Mouse (Mus musculus): Measurements from ENCODE around the gene Napsa. TPM values are rescaled to one million over a fixed set of nuclear protein-coding genes. Genes with fewer than 3 reads are reported as not detected.

Napsa gene
- polyA plus RNA-seq, 1 experiment, result 4,402 TPM

- DNase-seq, result no peak
- Histone ChIP-seq H3K4me1 (ENCODE audit: control insufficient read depth, insufficient read depth, low read length) (peaks cover 9% of the 10 kb centered on the region; the same call in 1 of the 2 replicates), H3K27me3 (replicated peaks; ENCODE audit: control insufficient read depth, insufficient read depth, low read length) (no peaks in the 10 kb centered on the region), H3K27ac (ENCODE audit: insufficient read depth, low read depth, low read length) (no peak overlapping the region), H3K36me3 (ENCODE audit: control insufficient read depth, insufficient read depth, low read length) (peaks cover 6% of the 10 kb centered on the region), H3K4me3 (ENCODE audit: insufficient read depth, low read depth, low read length) (no peak overlapping the region)
- 92% methylated on average over 12 of the region's 12 CpGs for WGBS
- TF ChIP-seq POLR2A (IDR thresholded peaks at IDR 0.05; ENCODE audit: low read depth, low read length) (no peak), CTCF (conservative IDR thresholded peaks at IDR 0.05; ENCODE audit: insufficient read depth, insufficient read length, low read depth, low read length) (no peak)
These were observed 21.8 kb upstream of the Napsa start for GRCm38 (mm10) chr7:44550409-44550678.

- H3K27ac ChIP-seq (ENCODE audit: insufficient read depth, low read depth, low read length), result no peak overlapping the region
- TF ChIP-seq POLR2A (IDR thresholded peaks at IDR 0.05; ENCODE audit: low read depth, low read length) (no peak), CTCF (conservative IDR thresholded peaks at IDR 0.05; ENCODE audit: insufficient read depth, insufficient read length, low read depth, low read length) (no peak)
- H3K4me1 ChIP-seq (ENCODE audit: control insufficient read depth, insufficient read depth, low read length), result peaks cover 9% of the 10 kb centered on the region; the same call in 1 of the 2 replicates
- peaks cover 6% of the 10 kb centered on the region for H3K36me3 ChIP-seq (ENCODE audit: control insufficient read depth, insufficient read depth, low read length)
- no peak for DNase-seq
- WGBS, result 92% methylated on average over 21 of the region's 21 CpGs
- no peak overlapping the region for H3K4me3 ChIP-seq (ENCODE audit: insufficient read depth, low read depth, low read length)
- H3K27me3 ChIP-seq (replicated peaks; ENCODE audit: control insufficient read depth, insufficient read depth, low read length), result no peaks in the 10 kb centered on the region
These were observed 20.9 kb upstream of the Napsa start for GRCm38 (mm10) chr7:44551301-44551700.

- Histone ChIP-seq H3K4me1 (ENCODE audit: control insufficient read depth, insufficient read depth, low read length) (peaks cover 9% of the 10 kb centered on the region; the same call in 1 of the 2 replicates), H3K4me3 (ENCODE audit: insufficient read depth, low read depth, low read length) (no peak overlapping the region), H3K27me3 (replicated peaks; ENCODE audit: control insufficient read depth, insufficient read depth, low read length) (no peaks in the 10 kb centered on the region), H3K36me3 (ENCODE audit: control insufficient read depth, insufficient read depth, low read length) (peaks cover 6% of the 10 kb centered on the region), H3K27ac (ENCODE audit: insufficient read depth, low read depth, low read length) (no peak overlapping the region)
- WGBS, result 88% methylated on average over 22 of the region's 22 CpGs
- no peak for DNase-seq
- no peak for TF ChIP-seq CTCF (conservative IDR thresholded peaks at IDR 0.05; ENCODE audit: insufficient read depth, insufficient read length, low read depth, low read length)
- no peak for TF ChIP-seq POLR2A (IDR thresholded peaks at IDR 0.05; ENCODE audit: low read depth, low read length)
These were observed 20.4 kb upstream of the Napsa start for GRCm38 (mm10) chr7:44551731-44552130.

- TF ChIP-seq CTCF (conservative IDR thresholded peaks at IDR 0.05; ENCODE audit: insufficient read depth, insufficient read length, low read depth, low read length) (no peak), POLR2A (IDR thresholded peaks at IDR 0.05; ENCODE audit: low read depth, low read length) (no peak)
- no peak overlapping the region for H3K27ac ChIP-seq (ENCODE audit: insufficient read depth, low read depth, low read length)
- no peak for DNase-seq
- peaks cover 9% of the 10 kb centered on the region; the same call in 1 of the 2 replicates for H3K4me1 ChIP-seq (ENCODE audit: control insufficient read depth, insufficient read depth, low read length)
- WGBS, result 88% methylated on average over 28 of the region's 31 CpGs
- no peak overlapping the region for H3K4me3 ChIP-seq (ENCODE audit: insufficient read depth, low read depth, low read length)
- peaks cover 6% of the 10 kb centered on the region for H3K36me3 ChIP-seq (ENCODE audit: control insufficient read depth, insufficient read depth, low read length)
- no peaks in the 10 kb centered on the region for H3K27me3 ChIP-seq (replicated peaks; ENCODE audit: control insufficient read depth, insufficient read depth, low read length)
These were observed 19.9 kb upstream of the Napsa start for GRCm38 (mm10) chr7:44552141-44552908.

- H3K27me3 ChIP-seq (replicated peaks; ENCODE audit: control insufficient read depth, insufficient read depth, low read length), result no peaks in the 10 kb centered on the region
- peak overlapping the region; percentile 73 for H3K4me3 ChIP-seq (ENCODE audit: insufficient read depth, low read depth, low read length)
- peak overlapping the region; percentile 86 for H3K27ac ChIP-seq (ENCODE audit: insufficient read depth, low read depth, low read length)
- peaks cover 6% of the 10 kb centered on the region for H3K36me3 ChIP-seq (ENCODE audit: control insufficient read depth, insufficient read depth, low read length)
- TF ChIP-seq CTCF (conservative IDR thresholded peaks at IDR 0.05; ENCODE audit: insufficient read depth, insufficient read length, low read depth, low read length), result no peak
- no peak for TF ChIP-seq POLR2A (IDR thresholded peaks at IDR 0.05; ENCODE audit: low read depth, low read length)
- peak; percentile 78 for DNase-seq
- 2% methylated on average over 32 of the region's 32 CpGs for WGBS
- peaks cover 9% of the 10 kb centered on the region; the same call in 1 of the 2 replicates for H3K4me1 ChIP-seq (ENCODE audit: control insufficient read depth, insufficient read depth, low read length)
These were observed 18.9 kb upstream of the Napsa start for GRCm38 (mm10) chr7:44553196-44553764.

GRCm38 (mm10) chr7:44553826-44554225 lies 18.4 kb upstream of the Napsa start, which contains the start of gene Nr1h2:
Nr1h2 (minus strand) TSS chr7:44553951.
- Histone ChIP-seq H3K4me1 (ENCODE audit: control insufficient read depth, insufficient read depth, low read length) (peaks cover 9% of the 10 kb centered on the region; the same call in 1 of the 2 replicates), H3K4me3 (ENCODE audit: insufficient read depth, low read depth, low read length) (peak within 1 kb of the TSS; percentile 73), H3K36me3 (ENCODE audit: control insufficient read depth, insufficient read depth, low read length) (peaks cover 6% of the 10 kb centered on the region), H3K27me3 (replicated peaks; ENCODE audit: control insufficient read depth, insufficient read depth, low read length) (no peaks in the 10 kb centered on the region), H3K27ac (ENCODE audit: insufficient read depth, low read depth, low read length) (peak within 1 kb of the TSS; percentile 86)
- peak; percentile 98 for DNase-seq
- 1% methylated on average over 22 of the region's 22 CpGs for WGBS
- no peak for TF ChIP-seq POLR2A (IDR thresholded peaks at IDR 0.05; ENCODE audit: low read depth, low read length)
- TF ChIP-seq CTCF (conservative IDR thresholded peaks at IDR 0.05; ENCODE audit: insufficient read depth, insufficient read length, low read depth, low read length), result no peak

GRCm38 (mm10) chr7:44557629-44558028 lies 14.6 kb upstream of the Napsa start:
- Histone ChIP-seq H3K27me3 (replicated peaks; ENCODE audit: control insufficient read depth, insufficient read depth, low read length) (no peaks in the 10 kb centered on the region), H3K27ac (ENCODE audit: insufficient read depth, low read depth, low read length) (no peak overlapping the region), H3K4me3 (ENCODE audit: insufficient read depth, low read depth, low read length) (no peak overlapping the region), H3K4me1 (ENCODE audit: control insufficient read depth, insufficient read depth, low read length) (peaks cover 8% of the 10 kb centered on the region; the same call in 1 of the 2 replicates), H3K36me3 (ENCODE audit: control insufficient read depth, insufficient read depth, low read length) (no peaks in the 10 kb centered on the region)
- TF ChIP-seq CTCF (conservative IDR thresholded peaks at IDR 0.05; ENCODE audit: insufficient read depth, insufficient read length, low read depth, low read length) (no peak), POLR2A (IDR thresholded peaks at IDR 0.05; ENCODE audit: low read depth, low read length) (no peak)
- DNase-seq, result no peak
- WGBS, result 68% methylated on average over 2 of the region's 2 CpGs
